In genomic region chr7:122328466-122328865, GRCm38 (mm10) we compare ENCODE assay signal across 16 mouse cellular contexts.
"Had no signal": no experiment of that assay in that cellular context is flagged by ENCODE, and none has a peak within 500 bp of the region (broad histone marks: within the 10 kb centered on the region; RNA-seq: fewer than 3 reads in every experiment).

No protein-coding gene starts in this region.

- DNase-seq: retina, postnatal 1 day; right cerebral cortex, adult 18-20 months; right cerebral cortex, postnatal 14 days; right cerebral cortex, postnatal 25 days; right cerebral cortex, postnatal 4 days; spleen, adult 18-20 months; thymus, adult 18-20 months; thymus, adult 2 months; thymus, postnatal 14 days; thymus, postnatal 25 days; thymus, postnatal 36 days; thymus, postnatal 4 days had no signal

- H3K27me3 ChIP-seq: neural tube, embryonic 13.5 days; neural tube, embryonic 15.5 days; stomach, embryonic 15.5 days had no signal

- H3K9me3 ChIP-seq: neural tube, embryonic 13.5 days; neural tube, embryonic 15.5 days; stomach, embryonic 15.5 days had no signal

- H3K4me2 ChIP-seq: neural tube, embryonic 13.5 days; neural tube, embryonic 15.5 days; stomach, embryonic 15.5 days had no signal

- H3K36me3 ChIP-seq: neural tube, embryonic 13.5 days; neural tube, embryonic 15.5 days; stomach, embryonic 15.5 days had no signal

- H3K4me3 ChIP-seq: neural tube, embryonic 13.5 days; neural tube, embryonic 15.5 days; stomach, embryonic 15.5 days had no signal

- H3K27ac ChIP-seq: neural tube, embryonic 13.5 days; neural tube, embryonic 15.5 days; stomach, embryonic 15.5 days; stomach, postnatal 0 days had no signal

- H3K9ac ChIP-seq: neural tube, embryonic 13.5 days; neural tube, embryonic 15.5 days; stomach, embryonic 15.5 days had no signal

- H3K4me1 ChIP-seq: neural tube, embryonic 13.5 days; stomach, embryonic 15.5 days had no signal
